Mouse (Mus musculus) granulocyte monocyte progenitor cell, adult 5-6 weeks (primary cell): ENCODE measurements around the gene Steap2. TPM values are rescaled to one million over a fixed set of nuclear protein-coding genes. Genes with fewer than 3 reads are reported as not detected.

Experiments
- ATAC-seq: replicated peaks from 2 replicates; pipeline ENCODE4 v1.8.0; 2016; ENCODE audit warnings: mild to moderate bottlenecking, moderate TSS enrichment, inconsistent platforms; ENCODE audit not compliant: poor library complexity, severe bottlenecking
- total RNA-seq, 2 experiments: library from RNA; stranded (forward) in 1 of 2; stranded (reverse) in 1 of 2; fragments of 200-712, 200-1000 nt in 1 of 2; fragments of >200 nt in 1 of 2; fragmentation: Nextera tagmentation in 1 of 2; gene quantifications; 2 replicates each; pipeline ENCODE4 v1.2.3; 2014 to 2017

The Steap2 gene
- total RNA-seq, 2 experiments from 2014 or later: not detected

DNA sequence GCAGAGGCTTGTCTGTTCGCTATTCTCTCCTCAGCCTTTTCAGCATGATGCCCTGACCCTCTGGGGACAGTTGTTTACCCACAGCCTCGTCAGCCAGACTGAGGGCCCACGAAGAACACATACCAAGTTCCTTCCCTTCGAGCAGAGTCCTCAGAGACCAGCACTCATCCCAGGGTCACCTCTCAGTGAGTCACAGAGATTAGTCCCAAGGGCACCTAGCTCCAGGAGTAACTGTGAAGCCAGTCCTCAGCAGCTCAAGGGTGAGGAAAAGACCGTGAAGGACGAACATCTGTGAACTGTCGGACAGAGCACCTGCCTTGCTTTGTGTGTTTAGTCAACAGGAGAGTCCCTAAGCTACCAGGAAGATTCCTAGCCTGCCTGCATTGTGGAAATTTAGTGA is 25.5 kb downstream of the Steap2 start:
- ATAC-seq: no peak

DNA sequence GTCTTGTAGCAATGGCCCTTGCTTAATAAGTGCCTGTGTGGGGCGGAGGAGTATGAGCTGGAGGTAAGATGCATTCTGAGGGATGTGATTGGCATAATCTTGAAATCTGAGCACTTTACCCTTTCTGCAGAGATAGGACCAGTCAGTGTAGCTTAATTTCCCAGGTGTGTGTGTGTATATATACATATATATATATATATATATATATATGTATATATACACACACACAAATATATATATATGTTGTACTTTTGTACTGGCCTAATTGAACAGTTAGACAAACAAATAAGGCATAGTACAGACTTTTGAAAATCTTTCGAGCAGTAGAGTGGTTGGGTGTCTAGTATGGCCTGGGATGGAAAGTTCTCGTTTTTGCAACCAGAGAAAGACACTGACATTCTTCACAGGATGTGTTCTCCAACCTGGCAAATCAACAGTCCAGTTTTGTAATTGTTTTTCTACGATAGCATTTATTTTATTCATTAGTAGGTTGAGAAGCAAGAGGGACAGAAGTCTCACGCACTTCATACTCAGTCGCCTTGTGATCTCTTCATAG is 29.9 kb downstream of the Steap2 start:
- ATAC-seq: no peak

DNA sequence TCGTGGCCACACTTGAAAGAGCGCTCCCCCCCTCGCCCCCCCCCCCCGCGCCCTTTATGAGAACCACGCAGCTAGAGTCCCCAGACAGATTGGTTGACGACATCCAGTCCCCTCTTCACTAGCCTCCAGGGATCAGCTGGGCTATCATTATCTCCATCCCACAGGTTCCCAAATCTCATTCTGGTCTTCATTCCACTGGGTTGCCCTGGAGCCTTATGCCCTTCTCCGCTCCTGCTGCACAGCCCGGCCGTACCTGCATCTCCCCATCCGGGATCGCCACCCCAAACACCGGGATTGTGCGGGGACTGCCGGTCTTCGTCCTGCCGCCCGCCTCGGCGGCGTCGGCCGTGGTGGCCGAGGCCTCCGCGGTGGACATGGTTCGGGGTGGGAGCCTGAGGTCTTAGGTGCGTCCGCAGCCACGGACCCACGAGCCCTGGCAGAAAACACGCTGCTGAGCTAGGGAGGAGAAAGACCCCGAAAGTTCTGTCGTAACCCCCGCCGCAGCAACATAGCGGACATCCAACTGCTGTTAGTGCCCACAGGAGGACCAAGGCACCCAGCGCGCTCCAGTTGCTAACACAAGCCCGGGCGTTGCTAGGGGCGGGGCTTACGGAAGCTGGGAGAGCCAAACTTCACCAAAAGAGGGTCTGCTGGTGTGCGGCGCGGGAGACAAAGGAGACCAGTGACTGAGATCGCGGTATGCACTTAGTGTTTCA is 30.6 kb downstream of the Steap2 start, which contains the start of gene Cfap69:
Gene Cfap69, minus strand, starts transcription at position 585 of the 716 bp plus-strand sequence.
- ATAC-seq: peak; percentile 97

DNA sequence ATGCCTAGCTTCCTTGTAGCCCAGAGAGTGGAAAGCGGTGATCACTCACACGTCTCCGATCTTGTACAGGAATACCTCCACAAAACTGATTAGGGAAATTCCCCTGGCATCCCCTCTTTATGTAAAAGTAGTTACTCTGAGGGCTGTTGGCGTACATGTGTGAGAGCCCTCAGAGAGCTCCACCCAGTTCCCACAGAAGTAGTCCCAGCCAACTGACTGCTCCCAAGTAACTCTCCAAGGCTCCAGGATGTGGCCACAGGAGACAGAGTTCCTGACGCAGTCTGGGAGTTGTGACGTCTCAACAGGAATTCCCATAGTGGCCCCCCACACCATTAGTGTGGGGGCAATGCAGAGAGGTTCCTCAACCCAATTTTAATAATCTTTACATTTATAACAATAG is 31.3 kb downstream of the Steap2 start:
- no peak for ATAC-seq

DNA sequence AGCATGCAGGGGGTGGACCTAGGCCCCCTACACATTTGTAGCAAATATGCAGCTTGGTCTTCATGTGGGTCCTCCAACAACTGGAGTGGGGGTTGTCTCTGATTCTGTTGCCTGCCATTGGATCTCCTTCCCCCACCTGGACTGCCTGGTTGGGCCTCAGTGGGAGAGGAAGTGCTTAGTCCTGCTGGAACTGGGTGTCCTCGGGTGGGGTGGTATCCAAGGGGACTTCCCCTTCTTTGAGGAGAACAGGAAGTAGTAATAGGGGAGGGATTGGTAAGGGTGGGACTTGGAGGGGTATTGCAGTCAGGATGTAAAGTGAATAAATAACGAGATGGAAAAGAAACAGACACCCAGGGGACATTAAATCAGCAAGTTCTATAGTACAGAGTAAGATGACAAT is 35.7 kb downstream of the Steap2 start:
- ATAC-seq: peak; percentile 61; the same call in 1 of the 2 replicates

DNA sequence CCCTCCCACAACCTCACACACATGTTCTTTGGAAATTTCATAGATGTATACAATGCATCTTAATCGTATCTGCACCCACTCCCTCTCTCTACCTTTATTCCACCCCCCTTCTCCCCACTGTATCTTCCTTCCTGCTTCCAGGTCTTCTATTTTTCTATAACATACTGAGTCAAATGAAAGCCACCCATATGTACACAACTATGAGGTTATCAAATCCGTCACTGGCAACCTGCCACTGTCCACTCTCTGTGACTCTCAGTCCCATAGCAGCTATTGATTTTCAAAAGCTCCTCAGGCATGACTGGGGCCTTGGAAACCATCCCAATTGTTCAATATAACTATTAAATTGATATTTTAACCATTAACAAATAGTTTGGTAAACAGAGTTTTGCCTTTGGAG is 36.4 kb downstream of the Steap2 start:
- no peak for ATAC-seq

DNA sequence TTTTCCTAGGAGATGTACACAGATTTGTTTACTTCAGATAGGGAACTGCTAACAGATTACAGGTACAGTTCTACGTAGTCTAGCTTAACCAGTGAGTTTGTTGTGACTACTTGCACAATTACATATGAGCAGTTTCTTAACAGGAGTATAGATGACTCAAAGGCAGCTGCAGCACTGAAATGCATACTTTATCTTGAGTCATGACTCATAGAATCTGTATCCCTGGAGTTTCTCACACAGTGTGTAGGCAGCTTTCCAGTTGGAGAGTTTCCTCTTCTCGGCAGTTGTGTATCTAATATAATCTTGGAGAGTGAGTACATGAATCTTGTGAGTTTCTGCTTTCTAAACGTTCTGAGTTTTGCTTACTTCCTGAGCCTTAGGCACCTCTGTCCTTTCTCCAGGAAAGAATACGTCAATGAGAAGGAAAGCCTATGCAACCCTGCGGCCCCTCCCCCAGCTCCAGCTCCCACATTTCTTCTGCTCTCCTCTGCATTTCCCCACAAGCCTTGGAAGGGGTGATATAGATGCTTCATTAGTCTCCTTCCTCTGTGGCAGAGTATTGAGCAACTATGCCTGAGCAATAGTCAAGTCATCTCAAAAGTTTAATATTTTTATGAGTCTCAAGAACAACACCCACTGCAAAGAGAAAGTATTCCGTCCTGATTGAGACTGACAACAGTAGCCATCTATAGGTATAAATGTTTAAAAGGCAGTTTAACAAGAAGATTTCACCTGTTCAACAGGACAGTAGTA is 45.4 kb downstream of the Steap2 start:
- no peak for ATAC-seq

DNA sequence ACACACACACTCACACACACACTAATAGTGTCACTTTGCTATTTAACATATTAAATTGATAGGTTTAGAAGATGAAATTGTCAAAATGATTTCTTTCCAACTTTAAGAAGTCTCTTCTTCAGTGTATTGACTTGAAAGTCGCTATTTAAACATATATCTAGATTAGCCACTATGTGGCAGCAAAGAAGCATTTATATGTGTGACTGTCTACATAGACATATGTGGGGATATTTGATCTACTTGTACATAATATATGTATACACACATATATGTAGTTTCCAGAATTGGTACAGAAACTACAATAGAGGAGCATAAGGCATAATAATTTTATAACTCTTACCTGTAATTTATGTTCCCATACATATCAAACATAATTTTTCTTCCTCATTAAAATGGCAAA is 48.2 kb downstream of the Steap2 start:
- no peak for ATAC-seq

DNA sequence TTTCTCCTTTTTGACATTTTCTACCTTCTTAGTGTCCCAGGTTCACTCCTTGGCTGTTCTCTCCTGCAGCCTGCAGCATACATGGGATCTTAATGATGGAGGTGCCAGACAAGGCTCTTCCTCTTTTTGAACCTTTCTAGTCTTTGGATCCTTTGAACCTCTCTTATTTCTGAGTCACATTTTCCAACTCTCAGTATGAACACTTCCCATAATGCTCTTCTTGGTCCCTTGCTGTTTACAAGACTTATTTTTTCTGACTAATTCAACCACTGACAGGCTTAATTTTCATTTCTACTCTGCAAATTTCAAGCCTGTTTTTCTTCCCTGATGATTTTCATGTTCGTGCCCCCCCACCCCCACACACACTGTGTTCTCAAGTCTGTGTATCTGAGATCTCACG is 55.9 kb downstream of the Steap2 start:
- ATAC-seq: no peak

DNA sequence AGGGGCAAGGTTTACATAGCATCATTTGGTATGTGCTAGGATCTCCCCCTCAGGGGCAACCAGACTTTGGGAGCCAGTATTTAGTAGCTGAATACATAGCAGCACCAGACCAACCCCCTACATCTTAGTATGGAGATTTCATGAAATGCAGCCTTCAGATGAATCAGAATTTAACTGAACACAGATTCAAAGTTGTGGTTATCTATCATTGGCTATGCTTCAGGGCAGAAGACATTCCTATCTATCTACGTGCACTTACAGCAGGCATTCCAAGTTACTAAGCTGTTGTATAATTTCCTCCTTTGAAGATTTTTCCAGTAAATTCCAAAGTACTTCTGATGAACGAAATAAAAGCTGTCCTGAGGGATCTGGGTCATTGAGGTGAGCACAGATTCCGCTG is 68.9 kb downstream of the Steap2 start:
- no peak for ATAC-seq

DNA sequence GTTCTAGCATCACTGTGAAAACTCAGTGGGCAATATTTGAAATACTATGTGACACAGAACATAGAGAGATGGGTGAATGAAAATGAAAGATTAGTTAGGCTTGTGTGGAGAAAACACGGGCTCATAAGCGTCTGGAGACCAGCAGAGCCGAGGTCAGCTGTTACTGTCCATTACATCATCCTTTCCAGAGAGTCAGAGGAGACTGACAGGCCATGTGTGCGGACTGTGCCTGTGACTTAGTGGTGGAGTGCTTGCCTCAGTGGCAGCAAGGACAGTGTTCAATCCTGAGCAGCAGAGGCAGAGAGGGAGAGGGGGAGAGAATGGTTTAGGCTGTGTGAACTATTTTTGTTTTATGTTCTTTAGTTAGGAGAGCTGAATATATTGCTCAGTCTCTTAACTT is 76.0 kb downstream of the Steap2 start:
- no peak for ATAC-seq

Other genes starting within 250 kb of the Steap2 start
- gene 1700015F17Rik, start 215.4 kb downstream of the Steap2 start, total RNA-seq (2014; fragmentation: Nextera tagmentation): not detected in 2 replicates
- not detected in 2 replicates for gene 1700015F17Rik, start 215.4 kb downstream of the Steap2 start, total RNA-seq (2017)
- gene Cldn12, start 179.6 kb downstream of the Steap2 start, total RNA-seq (2014; fragmentation: Nextera tagmentation): 1.4 and 3.4 TPM in 2 replicates
- 4.2 and 7.5 TPM in 2 replicates for gene Cldn12, start 179.6 kb downstream of the Steap2 start, total RNA-seq (2017)
- 24.7 and 27.8 TPM in 2 replicates for gene Gtpbp10, start 135.0 kb downstream of the Steap2 start, total RNA-seq (2014; fragmentation: Nextera tagmentation)
- gene Gtpbp10, start 135.0 kb downstream of the Steap2 start, total RNA-seq (2017): 31.3 and 37.1 TPM in 2 replicates
- gene Gm8773, start 120.8 kb downstream of the Steap2 start, total RNA-seq (2014; fragmentation: Nextera tagmentation): not detected in 2 replicates
- not detected in 2 replicates for gene Gm8773, start 120.8 kb downstream of the Steap2 start, total RNA-seq (2017)
- not detected in 2 replicates for gene Cfap69, start 30.3 kb downstream of the Steap2 start, total RNA-seq (2014; fragmentation: Nextera tagmentation)
- not detected in 2 replicates for gene Cfap69, start 30.3 kb downstream of the Steap2 start, total RNA-seq (2017)
- gene Steap1, start 54.7 kb upstream of the Steap2 start, total RNA-seq (2014; fragmentation: Nextera tagmentation): not detected in 2 replicates
- not detected in 2 replicates for gene Steap1, start 54.7 kb upstream of the Steap2 start, total RNA-seq (2017)